ENCODE assay signal across 7 mouse cellular contexts in the genomic region with DNA sequence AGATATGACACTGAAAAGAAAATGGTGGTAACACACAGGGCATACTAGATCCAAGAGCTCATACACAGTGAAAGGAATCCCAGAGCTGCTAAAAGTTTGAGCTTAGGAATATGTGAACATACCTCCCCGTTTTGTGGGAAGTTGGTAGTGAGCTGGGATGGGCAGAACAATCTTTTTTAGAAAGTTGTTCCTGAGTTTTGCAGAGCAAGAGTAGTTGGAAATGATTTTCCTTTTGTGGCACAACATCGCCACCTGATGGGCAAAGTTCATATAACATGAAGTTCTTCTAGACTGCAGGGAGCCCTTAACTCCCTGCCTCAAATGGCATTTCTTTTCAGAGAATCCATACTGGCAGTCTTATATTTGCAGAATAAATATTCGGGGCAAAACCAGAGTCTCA. TPM values are rescaled to one million over a fixed set of nuclear protein-coding genes. Genes with fewer than 3 reads are reported as not detected.
A peak's percentile ranks its signal among the peaks of the same experiment; 100 is the strongest.
DNase-seq lines count a peak whose midpoint lies in the region; ATAC-seq and TF ChIP-seq lines count a peak whose summit lies in the region.

No protein-coding gene starts in this region.

- no peaks in the 10 kb centered on the region for H3K9me3 ChIP-seq in lung, embryonic 14.5 days (ENCODE audit: low read depth, low read length)

- no peak for TF ChIP-seq CTCF in thymus, adult 2 months (IDR thresholded peaks at IDR 0.05; ENCODE audit: borderline replicate concordance, control insufficient read depth, extremely low read depth, insufficient read depth, low read length, poor library complexity)
- peak; percentile 75 for TF ChIP-seq CTCF in lung, embryonic 14.5 days (IDR thresholded peaks at IDR 0.05; ENCODE audit: low read depth)

- H3K36me3 ChIP-seq in thymus, adult 2 months (ENCODE audit: control insufficient read depth, insufficient read depth, low read length): no peaks in the 10 kb centered on the region
- no peaks in the 10 kb centered on the region for H3K36me3 ChIP-seq in lung, embryonic 14.5 days (ENCODE audit: insufficient read depth)

- no peak overlapping the region for H3K9ac ChIP-seq in lung, embryonic 14.5 days

- DNase-seq in thymus, adult 2 months: peak; percentile 39
- DNase-seq in thymus, adult 18-20 months: no peak
- peak; percentile 38 for DNase-seq in c-Kit-positive CD71-negative TER-119-negative erythroid progenitor cells, embryonic 14.5 days (ENCODE audit: low read depth)
- DNase-seq in forelimb bud, embryonic 11.5 days (ENCODE audit: low read depth, low spot score): peak; percentile 84
- peak; percentile 14 for DNase-seq in large intestine, adult 2 months (ENCODE audit: low read depth, low spot score)
- DNase-seq in lung, embryonic 14.5 days: peak; percentile 97
- DNase-seq in right cerebral cortex, postnatal 10 days (ENCODE audit: low spot score in 2 of 2): peak; percentile 76 to 86

- no peak for TF ChIP-seq POLR2A in thymus, adult 2 months (IDR thresholded peaks at IDR 0.05; ENCODE audit: control insufficient read depth, extremely low read depth, insufficient read depth, low read length, poor library complexity)

- no peak overlapping the region for H3K4me2 ChIP-seq in lung, embryonic 14.5 days

- no peak overlapping the region for H3K4me3 ChIP-seq in thymus, adult 2 months (ENCODE audit: control insufficient read depth, insufficient read depth, low read length)
- H3K4me3 ChIP-seq in lung, embryonic 14.5 days (ENCODE audit: low read depth, low read length): no peak overlapping the region

- H3K4me1 ChIP-seq in thymus, adult 2 months (replicated peaks; ENCODE audit: control insufficient read depth, insufficient read depth, low read length): no peaks in the 10 kb centered on the region
- no peaks in the 10 kb centered on the region for H3K4me1 ChIP-seq in lung, embryonic 14.5 days (ENCODE audit: insufficient read depth)

- no peaks in the 10 kb centered on the region for H3K27me3 ChIP-seq in thymus, adult 2 months (ENCODE audit: control insufficient read depth, insufficient read depth, low read length)
- H3K27me3 ChIP-seq in lung, embryonic 14.5 days (ENCODE audit: insufficient read depth, low read length): peaks cover 7% of the 10 kb centered on the region; the same call in 1 of the 2 replicates

- peak; percentile 33; the same call in 1 of the 2 replicates for ATAC-seq in lung, embryonic 14.5 days (ENCODE audit: insufficient read depth)

- WGBS in thymus, adult 2 months: 4% methylated on average over 3 of the region's 3 CpGs
- WGBS in large intestine, adult 2 months: 2% methylated on average over 3 of the region's 3 CpGs
- WGBS in lung, embryonic 14.5 days: 2% methylated on average over 3 of the region's 3 CpGs

- no peak overlapping the region for H3K27ac ChIP-seq in thymus, adult 2 months (ENCODE audit: control insufficient read depth, insufficient read depth, low read length)
- no peak overlapping the region for H3K27ac ChIP-seq in lung, embryonic 14.5 days (ENCODE audit: low read depth)

RNA-seq across cellular contexts. Expression of a gene that starts 33.3 kb away (rescaled TPM):
- polyA plus RNA-seq in thymus, adult 2 months (2012; rRNA removed): 0.20 and 0.28 TPM in 2 replicates
- 12.1 and 15.9 TPM in 2 replicates for polyA plus RNA-seq in large intestine, adult 2 months (2012; rRNA removed)
- polyA plus RNA-seq in lung, embryonic 14.5 days (2014; fragmentation: Nextera tagmentation; extraction: Ambion mirVana): 37.7 and 43.2 TPM in 2 replicates

Comparison
In these comparisons a context has a peak if more than half of its experiments do, and no peak if none do; other contexts are left out.
1. DNase-seq: peak in thymus, adult 2 months (single experiment), c-Kit-positive CD71-negative TER-119-negative erythroid progenitor cells, embryonic 14.5 days (single experiment), forelimb bud, embryonic 11.5 days (single experiment), large intestine, adult 2 months (single experiment), lung, embryonic 14.5 days (single experiment) and right cerebral cortex, postnatal 10 days (2 of 2); none in thymus, adult 18-20 months (0 of 2).
2. RNA of a gene that starts 33.3 kb away (polyA plus RNA-seq): 37.7 to 43.2 TPM in lung, embryonic 14.5 days and 12.1 to 15.9 TPM in large intestine, adult 2 months; 0.20 to 0.28 TPM in thymus, adult 2 months; every median in the first group is over 10 times any median in the second.